Mouse (Mus musculus) left cerebral cortex, adult 18-20 months (tissue): ENCODE measurements around the gene Olfr1396. TPM values are rescaled to one million over a fixed set of nuclear protein-coding genes. Genes with fewer than 3 reads are reported as not detected.
"Not testable (repeated sequence)": the region's sequence is repeated elsewhere in the genome, so short reads cannot be mapped to it uniquely, and the experiment has no call there.

Source experiments
- DNase-seq, 2 experiments: peaks; one replicate each; pipeline ENCODE4 v3.0.0; 2021 to 2022; ENCODE audit warnings: low spot score in 2 of 2, mixed read lengths in 1 of 2
- total RNA-seq, 2 experiments: library from RNA; stranded (reverse); gene quantifications; 2 replicates each; pipeline ENCODE4 v1.2.3; 2021

Olfr1396 gene
- total RNA-seq, 2 experiments from 2014 or later, result not detected

- DNase-seq, result no peak
Measured at GRCm38 (mm10) chr11:49091171-49091570, 23.5 kb downstream of the Olfr1396 start.

GRCm38 (mm10) chr11:49090551-49090950 lies 24.1 kb downstream of the Olfr1396 start:
- no peak for DNase-seq

GRCm38 (mm10) chr11:49089735-49090507 lies 24.8 kb downstream of the Olfr1396 start:
- DNase-seq, result no peak

- DNase-seq, result no peak
Measured at GRCm38 (mm10) chr11:49088990-49089652, 25.6 kb downstream of the Olfr1396 start.

GRCm38 (mm10) chr11:49087830-49088616 lies 26.7 kb downstream of the Olfr1396 start:
- no peak for DNase-seq

GRCm38 (mm10) chr11:49086858-49087361 lies 27.8 kb downstream of the Olfr1396 start:
- no peak for DNase-seq

GRCm38 (mm10) chr11:49084875-49085274 lies 29.8 kb downstream of the Olfr1396 start:
- no peak for DNase-seq

- DNase-seq, result no peak
Measured at GRCm38 (mm10) chr11:49084385-49084784, 30.3 kb downstream of the Olfr1396 start.

GRCm38 (mm10) chr11:49083808-49084207 lies 30.9 kb downstream of the Olfr1396 start:
- DNase-seq, result no peak

GRCm38 (mm10) chr11:49083146-49083545 lies 31.5 kb downstream of the Olfr1396 start:
- DNase-seq, result peak in 1 of 2 experiments; percentile 20

- no peak for DNase-seq
Measured at GRCm38 (mm10) chr11:49081886-49082285, 32.8 kb downstream of the Olfr1396 start.

GRCm38 (mm10) chr11:49081356-49081755 lies 33.3 kb downstream of the Olfr1396 start:
- DNase-seq, result no peak

- DNase-seq, result no peak
Measured at GRCm38 (mm10) chr11:49080636-49081035, 34.0 kb downstream of the Olfr1396 start.

GRCm38 (mm10) chr11:49078719-49079118 lies 36.0 kb downstream of the Olfr1396 start:
- no peak for DNase-seq

GRCm38 (mm10) chr11:49077012-49077411 lies 37.7 kb downstream of the Olfr1396 start:
- no peak for DNase-seq

GRCm38 (mm10) chr11:49076001-49076757 lies 38.5 kb downstream of the Olfr1396 start, which contains the start of gene Ifi47:
TSS of gene Ifi47 (plus strand) at chr11:49076587.
- DNase-seq, result not testable (repeated sequence)

- DNase-seq, result no peak
Measured at GRCm38 (mm10) chr11:49068358-49068757, 46.3 kb downstream of the Olfr1396 start.

GRCm38 (mm10) chr11:49063713-49064469 lies 50.8 kb downstream of the Olfr1396 start, which contains the start of gene Tgtp2:
TSS of gene Tgtp2 (minus strand) at chr11:49064206.
- not testable (repeated sequence) for DNase-seq

GRCm38 (mm10) chr11:49061865-49062264 lies 52.8 kb downstream of the Olfr1396 start:
- not testable (repeated sequence) for DNase-seq

GRCm38 (mm10) chr11:49060061-49060460 lies 54.6 kb downstream of the Olfr1396 start:
- DNase-seq, result not testable (repeated sequence)
